Mouse (Mus musculus) neural tube, embryonic 14.5 days (tissue): ENCODE results near the gene Pigx. TPM values are rescaled to one million over a fixed set of nuclear protein-coding genes. Genes with fewer than 3 reads are reported as not detected.

Experiments used
- ATAC-seq: fragments of 200-750 bp; cut with Nextera tagmentation; 2 replicates; pipeline ENCODE4 v1.8.0; 2017; ENCODE audit warnings: low read depth, mild to moderate bottlenecking, moderate TSS enrichment, moderate library complexity
- H3K27ac ChIP-seq: fragments of 300-500 bp; sonication (generic); 2 replicates; pipeline ENCODE4 v1.5.1; 2014; ENCODE audit warnings: low read depth, mild to moderate bottlenecking, control low read depth, low read length, moderate library complexity, mixed read lengths
- H3K27me3 ChIP-seq: fragments of 300-500 bp; sonication (generic); 2 replicates; pipeline ENCODE4 v1.6.1; 2014; ENCODE audit warnings: low read length; ENCODE audit not compliant: control insufficient read depth, insufficient read depth
- H3K36me3 ChIP-seq: fragments of 300-500 bp; sonication (generic); 2 replicates; pipeline ENCODE4 v1.6.1; 2014; ENCODE audit warnings: low read length, mixed read lengths; ENCODE audit not compliant: control insufficient read depth, insufficient read depth
- H3K4me1 ChIP-seq: fragments of 300-500 bp; sonication (generic); 2 replicates; pipeline ENCODE4 v1.6.1; 2014; ENCODE audit warnings: low read length; ENCODE audit not compliant: control insufficient read depth, insufficient read depth
- H3K4me2 ChIP-seq: fragments of 300-500 bp; sonication (generic); 2 replicates; pipeline ENCODE4 v1.6.1; 2014; ENCODE audit warnings: mild to moderate bottlenecking, low read depth, low read length, control low read depth
- H3K4me3 ChIP-seq: fragments of 300-500 bp; sonication (generic); 2 replicates; pipeline ENCODE4 v1.5.1; 2014; ENCODE audit warnings: low read depth, low read length, control low read depth, mixed read lengths
- H3K9ac ChIP-seq: fragments of 300-500 bp; sonication (generic); replicated peaks from 2 replicates; pipeline ENCODE4 v1.6.1; 2014; ENCODE audit warnings: low read depth, mild to moderate bottlenecking, control low read depth, low read length, mixed read lengths
- H3K9me3 ChIP-seq: fragments of 300-500 bp; sonication (generic); 2 replicates; pipeline ENCODE4 v1.6.1; 2016; ENCODE audit warnings: low read length; ENCODE audit not compliant: control insufficient read depth
- WGBS: fragments of 180-500 bp; shearing (Covaris S2); extraction: QIAGEN DNeasy Blood & Tissue Kit; methylation state at CpG from one replicate; pipeline ENCODE4 v1.1.7; 2014; 5-methylcytosine and 5-hydroxymethylcytosine counted together
- polyA plus RNA-seq: library from polyadenylated mRNA; unstranded; fragments of >200 nt; fragmentation: Nextera tagmentation; extraction: Ambion mirVana; gene quantifications from 2 replicates; pipeline ENCODE4 v1.2.1, GENCODE M21; 2014

Gene Pigx
- polyA plus RNA-seq, 1 experiment from 2014 or later, result 104 TPM

- Histone ChIP-seq H3K27me3 (no peaks in the 10 kb centered on the region), H3K4me2 (no peak overlapping the region), H3K36me3 (0 out of 2 replicates have a peak, but pooled peaks cover 3% of the 10 kb centered on the region), H3K9ac (no peak overlapping the region), H3K27ac (no peak overlapping the region), H3K4me1 (no peaks in the 10 kb centered on the region), H3K9me3 (no peaks in the 10 kb centered on the region), H3K4me3 (no peak overlapping the region)
- WGBS, result 22% methylated on average over 15 of the region's 15 CpGs
- ATAC-seq, result no peak
These were observed 15.6 kb upstream of the Pigx start for GRCm38 (mm10) chr16:32114968-32115695.

DNA sequence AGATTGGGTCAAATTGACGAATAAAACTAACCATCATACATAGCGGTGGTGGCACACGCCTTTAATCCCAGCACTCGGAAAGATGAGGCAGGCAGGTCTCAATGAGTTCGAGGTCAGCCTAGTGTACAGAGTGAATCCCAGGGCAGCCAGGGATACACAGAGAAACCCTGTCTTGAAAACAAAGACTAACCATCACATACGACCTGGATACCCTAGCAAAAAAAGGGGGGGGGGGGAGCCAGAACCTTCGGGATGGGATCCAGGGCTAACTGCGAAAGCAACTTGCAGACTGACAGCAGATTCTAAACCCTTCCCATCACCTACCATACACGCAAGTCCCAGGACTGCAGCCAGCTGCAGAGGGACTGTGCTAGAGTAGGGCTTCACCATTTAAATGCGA lies 14.9 kb upstream of the Pigx start:
- WGBS, result 89% methylated on average over 10 of the region's 10 CpGs
- 0 out of 2 replicates have a peak, but pooled peaks cover 3% of the 10 kb centered on the region for H3K36me3 ChIP-seq
- no peak overlapping the region for H3K9ac ChIP-seq
- H3K27ac ChIP-seq, result no peak overlapping the region
- H3K4me3 ChIP-seq, result no peak overlapping the region
- no peaks in the 10 kb centered on the region for H3K4me1 ChIP-seq
- no peaks in the 10 kb centered on the region for H3K27me3 ChIP-seq
- no peaks in the 10 kb centered on the region for H3K9me3 ChIP-seq
- no peak for ATAC-seq
- H3K4me2 ChIP-seq, result no peak overlapping the region

DNA sequence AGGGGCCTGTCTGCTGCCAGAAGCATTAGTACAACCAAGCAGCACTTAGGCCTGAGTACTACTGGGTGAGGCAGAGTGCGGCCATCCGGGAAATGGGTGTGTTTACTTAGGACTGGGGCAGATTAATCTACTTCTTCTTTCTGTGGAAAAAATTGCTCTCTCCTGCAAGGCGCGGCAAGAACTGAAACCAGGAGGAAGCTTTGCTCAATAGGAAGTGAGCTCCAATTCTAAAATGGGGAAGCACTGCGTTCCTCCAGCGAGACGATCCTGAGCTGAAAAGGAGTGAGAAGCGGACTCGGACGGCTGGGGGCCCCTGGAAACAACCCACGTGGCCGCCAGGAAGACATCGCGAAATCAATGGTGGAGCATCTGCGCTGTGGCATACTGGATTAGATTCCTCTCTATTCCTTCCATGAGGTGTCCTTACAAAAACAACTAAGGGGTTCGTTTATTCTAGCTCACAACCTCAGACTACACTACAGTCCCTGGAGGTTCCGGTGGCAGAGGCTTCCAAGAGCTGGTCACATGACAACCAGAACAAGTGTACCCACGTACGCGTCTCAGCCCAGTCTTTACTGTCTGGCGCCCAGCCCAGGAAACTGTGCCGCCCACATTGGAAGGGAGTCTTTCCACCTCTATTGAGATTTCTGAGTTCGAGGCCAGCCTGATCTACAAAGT lies 14.1 kb upstream of the Pigx start:
- Histone ChIP-seq H3K4me3 (no peak overlapping the region), H3K9ac (no peak overlapping the region), H3K36me3 (0 out of 2 replicates have a peak, but pooled peaks cover 3% of the 10 kb centered on the region), H3K4me2 (no peak overlapping the region), H3K27me3 (no peaks in the 10 kb centered on the region), H3K27ac (no peak overlapping the region), H3K4me1 (no peaks in the 10 kb centered on the region), H3K9me3 (no peaks in the 10 kb centered on the region)
- ATAC-seq, result no peak
- WGBS, result 73% methylated on average over 23 of the region's 23 CpGs

DNA sequence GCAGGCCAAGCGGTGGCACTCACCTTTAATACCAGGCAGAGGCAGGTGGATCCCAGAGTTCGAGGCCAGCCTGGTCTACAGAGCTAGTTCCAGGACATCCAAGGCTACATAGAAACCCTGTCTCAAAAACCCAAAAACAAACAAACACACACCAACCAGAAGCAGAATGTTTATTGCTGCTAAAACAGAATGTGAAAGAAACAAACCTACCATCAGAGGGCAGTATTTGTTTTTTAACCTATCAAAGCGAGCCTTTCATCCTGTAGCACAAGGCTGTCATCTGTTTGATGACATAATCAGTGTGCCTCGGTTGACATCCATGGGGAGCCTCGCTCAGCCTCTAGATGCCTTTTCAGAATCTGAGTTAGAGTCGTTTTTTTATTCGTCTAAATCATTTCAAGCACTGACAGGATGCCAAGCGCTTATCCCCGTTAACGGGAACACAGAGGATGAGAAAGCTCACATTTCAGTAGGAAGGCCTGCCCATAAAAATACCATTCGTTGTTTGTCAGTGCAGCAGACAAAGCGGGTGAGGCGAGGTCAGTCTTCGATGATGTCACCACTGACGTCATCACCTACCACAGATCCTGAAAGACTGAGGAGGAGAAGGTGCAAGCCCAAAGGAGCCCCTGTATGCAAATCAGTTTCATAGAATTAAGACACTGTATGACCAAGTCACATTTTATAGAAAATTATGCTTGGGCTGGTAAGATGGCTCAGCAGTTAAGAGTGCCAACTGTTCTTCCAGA lies 11.6 kb upstream of the Pigx start:
- Histone ChIP-seq H3K36me3 (peaks cover 13% of the 10 kb centered on the region; the same call in 1 of the 2 replicates), H3K27me3 (no peaks in the 10 kb centered on the region), H3K4me1 (no peaks in the 10 kb centered on the region), H3K4me3 (no peak overlapping the region), H3K9me3 (no peaks in the 10 kb centered on the region), H3K9ac (no peak overlapping the region), H3K4me2 (no peak overlapping the region), H3K27ac (no peak overlapping the region)
- ATAC-seq, result no peak
- WGBS, result 82% methylated on average over 15 of the region's 15 CpGs

GRCm38 (mm10) chr16:32108578-32108977 lies 9.0 kb upstream of the Pigx start:
- Histone ChIP-seq H3K27ac (no peak overlapping the region), H3K36me3 (peaks cover 13% of the 10 kb centered on the region; the same call in 1 of the 2 replicates), H3K27me3 (no peaks in the 10 kb centered on the region), H3K4me3 (no peak overlapping the region), H3K4me2 (no peak overlapping the region), H3K9me3 (no peaks in the 10 kb centered on the region), H3K4me1 (no peaks in the 10 kb centered on the region), H3K9ac (no peak overlapping the region)
- ATAC-seq, result no peak
- 96% methylated on average over 2 of the region's 2 CpGs for WGBS

GRCm38 (mm10) chr16:32108170-32108569 lies 8.6 kb upstream of the Pigx start:
- no peaks in the 10 kb centered on the region for H3K27me3 ChIP-seq
- 83% methylated on average over 7 of the region's 7 CpGs for WGBS
- peaks cover 13% of the 10 kb centered on the region; the same call in 1 of the 2 replicates for H3K36me3 ChIP-seq

DNA sequence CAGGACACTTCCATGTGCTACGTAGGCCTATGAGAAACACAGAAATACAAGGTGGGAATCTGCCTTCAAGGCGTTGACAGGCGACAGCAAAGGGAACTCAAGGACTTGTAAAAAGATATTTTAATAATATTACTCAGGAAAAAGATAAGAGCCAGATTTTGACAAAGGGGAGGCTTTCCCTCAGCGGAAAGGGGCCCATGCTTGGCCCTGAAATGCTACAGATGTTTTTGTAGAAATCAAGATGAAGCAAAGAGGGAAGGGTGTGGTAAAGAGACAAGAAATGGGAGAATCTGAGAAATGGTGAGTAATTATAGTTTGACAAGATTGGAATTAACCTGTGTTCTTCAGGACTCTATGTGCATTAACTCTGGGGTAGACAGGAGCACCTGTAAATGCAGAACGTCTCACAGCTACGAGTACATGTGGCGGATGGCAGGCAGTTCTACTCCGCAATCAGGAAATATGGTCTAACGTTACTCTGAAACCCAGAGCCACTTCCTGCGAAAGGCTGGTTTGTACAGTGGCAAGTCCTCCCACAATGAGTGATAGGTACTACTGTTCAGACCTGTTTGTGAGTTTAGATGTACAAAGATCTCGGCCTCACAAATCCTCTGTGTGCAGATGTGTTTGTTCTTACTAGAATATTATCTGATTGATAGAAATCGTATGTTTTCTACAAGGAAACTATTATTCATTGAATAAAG lies 8.0 kb upstream of the Pigx start:
- Histone ChIP-seq H3K4me2 (no peak overlapping the region), H3K4me1 (no peaks in the 10 kb centered on the region), H3K9me3 (no peaks in the 10 kb centered on the region), H3K4me3 (no peak overlapping the region), H3K27ac (no peak overlapping the region), H3K9ac (no peak overlapping the region), H3K36me3 (peaks cover 13% of the 10 kb centered on the region; the same call in 1 of the 2 replicates), H3K27me3 (no peaks in the 10 kb centered on the region)
- 93% methylated on average over 12 of the region's 12 CpGs for WGBS
- ATAC-seq, result no peak

More at GRCm38 (mm10) chr16:32108170-32108569, 8.6 kb upstream of the Pigx start:
- no peak for ATAC-seq
- Histone ChIP-seq H3K9ac (no peak overlapping the region), H3K4me2 (no peak overlapping the region), H3K27ac (no peak overlapping the region), H3K4me1 (no peaks in the 10 kb centered on the region), H3K4me3 (no peak overlapping the region), H3K9me3 (no peaks in the 10 kb centered on the region)

GRCm38 (mm10) chr16:32105698-32106097 lies 6.2 kb upstream of the Pigx start:
- no peak overlapping the region for H3K4me2 ChIP-seq
- WGBS, result 100% methylated on average over 1 of the region's 1 CpGs
- H3K9me3 ChIP-seq, result no peaks in the 10 kb centered on the region
- no peaks in the 10 kb centered on the region for H3K4me1 ChIP-seq
- H3K27me3 ChIP-seq, result no peaks in the 10 kb centered on the region
- H3K4me3 ChIP-seq, result no peak overlapping the region
- no peak for ATAC-seq
- peaks cover 13% of the 10 kb centered on the region; the same call in 1 of the 2 replicates for H3K36me3 ChIP-seq
- no peak overlapping the region for H3K27ac ChIP-seq
- no peak overlapping the region for H3K9ac ChIP-seq
